Mouse (Mus musculus) neural tube, embryonic 10.5 days (tissue): ENCODE data around the gene Nfib.

Source experiments
- DNase-seq: peaks from one replicate; pipeline ENCODE4 v3.0.0-alpha.2; 2017; ENCODE audit warnings: low spot score; ENCODE audit errors: extremely low spot score

Gene Nfib

GRCm38 (mm10) chr4:82704841-82705794 lies at the start of gene Nfib:
Gene Nfib (minus strand): TSS chr4:82705750.
- no peak for DNase-seq

DNA sequence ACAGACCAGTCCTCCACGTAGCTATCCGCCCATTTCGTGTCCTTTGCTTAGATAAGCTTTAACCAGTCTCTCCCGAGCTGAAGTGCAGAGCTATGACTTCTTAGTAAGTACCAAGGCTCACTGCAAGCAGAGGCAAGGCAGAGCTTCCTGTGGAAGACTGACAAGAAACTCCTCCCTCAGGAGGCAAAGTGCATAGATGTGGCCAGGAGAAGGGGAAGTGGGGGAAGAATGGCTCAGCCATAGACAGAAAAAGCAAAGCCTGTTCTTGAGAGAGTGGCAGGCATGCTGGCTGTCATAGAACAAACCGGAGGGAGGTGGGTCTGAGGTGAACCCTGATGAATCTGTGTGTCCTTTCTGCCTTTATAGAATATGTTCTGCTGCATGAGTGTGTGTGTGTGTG lies 30.2 kb upstream of the Nfib start:
- no peak for DNase-seq

DNA sequence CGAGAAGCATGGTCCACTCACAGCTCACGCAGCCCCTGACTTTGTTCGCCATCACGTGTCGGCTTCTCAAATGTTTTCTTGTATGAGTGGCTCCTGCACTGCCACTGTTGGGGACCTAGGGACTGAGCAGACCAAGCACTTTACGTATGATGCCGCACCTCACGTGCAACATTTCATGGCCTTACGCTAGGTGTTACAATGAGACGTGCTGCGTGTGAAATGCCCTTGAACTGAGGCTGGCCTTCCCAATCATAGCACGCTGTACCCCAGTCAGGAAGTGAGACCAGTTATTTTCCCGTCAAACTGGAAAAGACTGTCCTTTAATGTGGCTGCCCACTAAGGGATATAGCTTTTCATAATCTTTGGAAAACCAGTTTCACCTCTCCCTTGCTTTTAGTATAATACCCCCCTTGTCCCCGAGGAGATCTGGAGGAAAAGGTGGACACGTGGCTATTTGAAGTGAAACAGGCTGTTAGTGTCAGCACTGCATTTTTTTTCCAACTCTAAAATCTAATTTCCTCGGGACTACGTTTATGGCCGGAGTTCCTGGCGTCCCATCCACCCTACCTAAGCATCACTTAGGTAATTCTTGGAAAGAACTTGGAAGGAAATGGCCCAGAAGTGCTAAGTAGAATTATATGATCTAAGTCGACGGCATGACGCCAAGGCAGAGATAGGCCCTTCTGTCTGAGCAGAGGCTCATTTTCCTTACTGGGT lies 29.4 kb upstream of the Nfib start:
- DNase-seq, result no peak

DNA sequence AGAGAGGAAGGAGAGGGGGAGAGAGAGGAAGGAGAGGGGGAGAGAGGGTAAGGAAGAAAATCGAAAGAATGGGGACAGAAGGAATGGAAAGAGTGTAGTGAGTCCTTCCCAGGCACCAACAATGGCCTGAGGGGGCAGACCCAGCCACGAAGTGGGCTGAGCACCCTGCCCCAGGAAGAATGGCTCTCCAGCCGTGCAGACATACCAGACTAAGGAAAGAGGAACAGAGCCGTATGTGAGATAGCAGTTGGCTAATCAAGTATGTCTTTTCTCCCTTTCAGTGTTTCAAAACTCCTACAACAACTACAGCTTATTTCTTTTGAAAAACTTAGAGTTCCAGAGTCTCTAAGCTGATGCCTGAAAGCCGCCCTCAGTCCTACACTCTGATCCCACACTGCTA lies 28.8 kb upstream of the Nfib start:
- no peak for DNase-seq

- DNase-seq, result no peak
Measured at GRCm38 (mm10) chr4:82733636-82734035, 28.1 kb upstream of the Nfib start.

- no peak for DNase-seq
Measured at GRCm38 (mm10) chr4:82730248-82730887, 24.8 kb upstream of the Nfib start.

DNA sequence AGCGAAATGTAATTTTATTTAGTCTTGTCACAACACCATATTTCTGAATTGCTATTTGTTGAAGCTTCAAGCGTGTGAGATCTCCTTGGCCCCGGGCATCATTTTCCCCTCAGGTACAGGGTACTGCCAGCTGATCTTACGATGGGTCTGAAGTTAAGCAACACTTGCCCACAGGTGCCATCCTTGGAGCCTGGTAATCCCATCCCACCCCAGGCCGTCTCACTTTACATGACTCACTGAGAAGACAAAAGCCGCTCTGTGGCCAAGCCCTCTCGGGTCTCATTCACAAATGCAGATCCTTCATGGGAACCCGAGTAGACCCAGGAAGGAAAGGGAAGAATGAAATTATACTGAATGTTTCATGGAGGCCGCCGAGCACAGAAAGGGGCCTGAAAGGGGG lies 18.5 kb upstream of the Nfib start:
- DNase-seq, result no peak

GRCm38 (mm10) chr4:82723048-82723447 lies 17.5 kb upstream of the Nfib start:
- no peak for DNase-seq

DNA sequence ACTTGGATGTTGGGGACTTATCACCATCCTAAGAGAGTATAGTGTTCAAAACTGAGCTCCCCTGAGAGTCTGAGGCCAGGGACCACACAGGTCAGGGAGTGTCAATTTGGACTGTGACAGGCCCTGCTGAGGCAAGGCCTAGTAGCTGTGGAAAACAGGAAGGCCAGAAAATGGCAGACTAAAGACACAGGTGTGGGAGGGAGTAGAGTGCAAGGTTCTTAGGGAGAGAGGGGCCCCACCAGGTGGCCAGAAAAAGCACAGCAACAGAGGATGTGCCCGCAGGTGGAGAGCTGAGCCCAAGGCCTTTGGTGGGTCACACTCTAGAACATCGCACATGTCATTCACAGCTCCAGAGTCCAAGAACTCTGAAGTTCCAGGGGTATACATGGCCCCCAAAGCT lies 10.3 kb upstream of the Nfib start:
- no peak for DNase-seq

DNA sequence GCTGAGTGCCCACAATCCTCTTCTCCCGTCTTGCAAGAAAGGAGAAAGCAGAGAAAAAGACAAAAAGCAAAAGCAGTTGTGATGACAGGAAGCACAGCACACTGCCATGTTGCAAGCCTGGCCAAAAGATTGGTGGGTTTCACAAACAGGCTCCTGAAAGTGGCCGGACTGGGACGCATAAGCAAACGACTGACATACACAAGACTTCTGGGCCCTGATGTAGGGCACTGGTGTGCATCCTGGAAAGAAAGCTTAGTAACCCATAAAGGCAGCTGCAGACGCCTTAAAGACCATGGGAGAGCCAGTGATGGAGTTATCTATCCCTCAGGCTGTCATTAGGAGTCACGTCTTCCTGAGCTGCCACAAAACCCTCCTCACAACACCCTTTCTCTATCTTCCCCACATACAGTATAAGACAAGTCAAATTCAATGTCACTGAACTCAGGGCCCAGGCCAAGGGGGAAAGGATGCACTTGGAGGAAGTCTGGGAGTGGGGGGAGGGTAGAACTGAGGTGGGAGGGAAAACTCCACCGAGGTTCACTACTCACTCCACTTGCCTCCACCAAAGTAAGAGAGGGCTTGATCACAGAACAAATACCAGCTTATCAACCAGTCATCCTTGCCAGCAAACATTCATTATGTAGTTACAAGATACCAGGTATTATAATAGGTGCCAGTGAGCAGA lies 6.2 kb upstream of the Nfib start:
- no peak for DNase-seq

- DNase-seq, result no peak
Measured at GRCm38 (mm10) chr4:82709666-82710065, 4.1 kb upstream of the Nfib start.

DNA sequence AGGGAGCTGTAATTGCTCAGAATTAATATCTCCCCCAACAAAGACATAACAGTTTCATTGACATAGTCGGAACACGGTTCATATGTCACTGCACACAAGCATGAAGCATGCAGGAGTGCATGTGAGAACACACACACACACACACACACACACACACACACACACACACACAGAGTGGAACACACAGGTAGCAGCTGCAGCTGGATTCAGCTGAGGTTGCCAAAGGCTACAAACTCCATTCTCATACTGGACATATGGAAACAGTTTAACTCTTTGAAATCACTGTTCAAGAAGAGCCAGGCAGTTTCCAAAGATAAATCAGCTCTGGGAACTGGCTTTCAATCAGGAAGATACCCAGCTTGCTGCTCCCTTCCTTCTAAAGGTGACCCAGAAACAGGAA lies 462 bp upstream of the Nfib start:
- DNase-seq, result no peak

- no peak for DNase-seq
Measured at GRCm38 (mm10) chr4:82704079-82704830, 1.3 kb downstream of the Nfib start.

GRCm38 (mm10) chr4:82702808-82703207 lies 2.7 kb downstream of the Nfib start:
- DNase-seq, result no peak

DNA sequence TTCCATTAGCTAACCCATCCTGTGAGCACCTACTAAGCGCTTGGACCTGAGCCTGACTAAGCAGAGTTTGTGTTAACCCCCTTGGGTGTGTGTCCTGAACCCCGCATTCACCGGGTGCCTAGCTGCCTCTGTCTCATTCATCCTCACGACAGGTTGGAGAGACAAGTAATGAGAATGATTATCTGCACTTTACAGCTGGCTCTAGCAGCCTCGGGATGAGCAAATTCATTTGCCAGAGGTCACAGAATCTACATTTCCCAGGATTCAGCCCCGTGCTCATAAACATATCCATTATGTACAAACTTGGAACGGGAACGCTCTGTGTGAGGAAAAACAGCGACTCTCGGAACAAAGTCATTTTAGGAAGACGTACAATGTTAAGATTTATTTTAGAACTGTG lies 6.0 kb downstream of the Nfib start:
- DNase-seq, result no peak

DNA sequence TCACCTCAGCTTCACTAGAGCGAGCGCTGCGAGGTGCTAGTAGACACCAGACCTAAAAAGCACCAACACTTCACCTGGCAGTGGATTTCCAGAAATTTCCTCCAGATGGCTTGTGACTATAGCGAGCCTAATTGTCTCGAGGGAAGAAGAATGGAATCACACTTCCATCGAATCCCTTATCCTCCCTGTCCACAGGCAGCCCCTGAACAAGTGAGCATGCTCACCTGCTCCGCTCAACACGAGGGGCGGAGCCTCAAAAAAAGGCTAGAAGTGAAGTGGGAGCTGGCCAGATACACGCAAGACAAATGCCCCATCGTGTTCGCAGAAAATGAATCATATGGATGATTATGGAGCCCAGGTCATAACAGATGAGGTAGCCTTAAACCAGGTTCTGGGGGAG lies 6.9 kb downstream of the Nfib start:
- no peak for DNase-seq

- no peak for DNase-seq
Measured at GRCm38 (mm10) chr4:82697151-82697550, 8.4 kb downstream of the Nfib start.

DNA sequence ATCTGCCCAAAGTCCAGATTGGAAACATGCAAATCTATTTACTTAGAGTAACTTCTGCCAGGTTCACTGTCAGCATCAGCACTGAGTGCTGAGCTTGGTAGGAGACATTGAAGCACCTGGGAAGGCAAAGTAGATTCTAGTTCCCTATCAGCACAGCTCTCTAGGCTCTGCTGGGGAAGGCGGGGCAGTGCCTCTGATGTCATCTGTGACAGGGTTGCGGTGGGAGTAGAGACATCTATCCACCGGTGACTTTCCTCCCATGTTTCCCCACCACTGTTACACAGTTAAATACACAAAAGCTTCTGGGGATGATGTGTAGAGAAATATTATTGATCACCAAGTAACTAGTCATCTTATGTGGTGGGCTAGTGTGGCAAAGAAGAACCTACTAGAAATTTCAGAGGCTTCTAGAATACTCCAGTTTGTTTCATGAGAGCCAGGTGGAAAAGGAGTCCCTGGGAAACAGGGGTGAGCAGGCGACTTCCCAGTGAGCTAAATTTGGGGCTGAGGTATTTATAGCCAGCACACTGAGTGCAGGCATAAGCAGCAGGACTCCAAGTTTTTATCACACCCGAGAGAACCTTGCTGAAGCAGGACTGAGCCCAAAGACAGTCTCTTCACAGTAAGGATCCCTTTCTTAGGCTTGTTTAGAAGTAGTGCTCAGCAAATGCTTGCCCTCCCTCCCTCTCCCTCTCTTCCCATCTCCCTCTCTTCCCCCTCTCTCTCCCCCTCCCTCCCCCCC lies 9.6 kb downstream of the Nfib start:
- DNase-seq, result no peak

- DNase-seq, result no peak
Measured at GRCm38 (mm10) chr4:82692009-82692326, 13.6 kb downstream of the Nfib start.
